Mouse (Mus musculus) CH12.LX (cell line): Measurements from ENCODE around the gene Slc35e1. TPM values are rescaled to one million over a fixed set of nuclear protein-coding genes. Genes with fewer than 3 reads are reported as not detected.

ENCODE experiments used
- DNase-seq: peaks from one replicate; pipeline ENCODE4 v3.0.0-alpha.2; 2013; ENCODE audit errors: extremely low read depth
- H3K27ac ChIP-seq: 2 replicates; pipeline ENCODE4 v1.5.1; 2012; ENCODE audit warnings: low read depth, mild to moderate bottlenecking, control low read depth, moderate library complexity; ENCODE audit not compliant: insufficient read depth
- H3K27me3 ChIP-seq: replicated peaks from 2 replicates; pipeline ENCODE3; 2012; ENCODE audit warnings: inconsistent platforms
- H3K36me3 ChIP-seq, 2 experiments: replicated peaks in 1 of 2; 2 replicates each; pipeline versions ENCODE3 to v1.6.1; 2012; ENCODE audit warnings: inconsistent platforms in 1 of 2, low read length in 1 of 2, mild to moderate bottlenecking in 1 of 2, mixed read lengths in 1 of 2, moderate library complexity in 1 of 2; ENCODE audit not compliant: control insufficient read depth in 1 of 2, insufficient read depth in 1 of 2
- H3K4me1 ChIP-seq, 2 experiments: 2 replicates each; pipeline ENCODE4 v1.6.1; 2012; ENCODE audit warnings: inconsistent platforms in 1 of 2, moderate library complexity in 1 of 2; ENCODE audit not compliant: insufficient read depth in 2 of 2, control insufficient read depth in 1 of 2
- H3K4me2 ChIP-seq: 2 replicates; pipeline ENCODE4 v1.6.1; 2012; ENCODE audit warnings: low read depth, mild to moderate bottlenecking, control low read depth; ENCODE audit not compliant: poor library complexity, insufficient read depth, severe bottlenecking
- H3K4me3 ChIP-seq, 3 experiments: fragments of 150-350 bp in 1 of 3; sonication (generic) in 1 of 3; replicated peaks in 1 of 3; 2 replicates each; pipeline versions ENCODE3 to v1.5.1; 2011 to 2012; ENCODE audit warnings: low read depth in 2 of 3, low read length in 2 of 3, mild to moderate bottlenecking in 2 of 3, moderate library complexity in 2 of 3, control low read depth in 1 of 3, improper control_type of control experiment in 1 of 3, inconsistent platforms in 1 of 3, mixed read lengths in 1 of 3; ENCODE audit not compliant: poor library complexity in 1 of 3
- H3K79me2 ChIP-seq: replicated peaks from 2 replicates; pipeline ENCODE4 v1.6.1; 2012; ENCODE audit warnings: mild to moderate bottlenecking, moderate library complexity; ENCODE audit not compliant: control insufficient read depth, poor library complexity, insufficient read depth, severe bottlenecking; ENCODE audit errors: extremely low read depth
- H3K9ac ChIP-seq: 2 replicates; pipeline ENCODE4 v1.6.1; 2012; ENCODE audit warnings: low read depth, mild to moderate bottlenecking, control low read depth, moderate library complexity; ENCODE audit not compliant: insufficient read depth
- H3K9me3 ChIP-seq: replicated peaks from 2 replicates; pipeline ENCODE3; 2012; ENCODE audit warnings: low read length, inconsistent platforms, mixed read lengths
- BHLHE40 ChIP-seq: IDR thresholded peaks from 2 replicates; pipeline ENCODE4 v1.6.1; 2011; ENCODE audit warnings: mild to moderate bottlenecking, low read depth, low read length, improper control_type of control experiment
- ELF1 ChIP-seq: IDR thresholded peaks from 2 replicates; pipeline ENCODE4 v1.6.1; 2014; ENCODE audit warnings: low read depth, mild to moderate bottlenecking, inconsistent platforms, low read length, improper control_type of control experiment
- EP300 ChIP-seq: IDR thresholded peaks from 2 replicates; pipeline ENCODE4 v1.6.1; 2011; ENCODE audit warnings: low read length, improper control_type of control experiment
- HCFC1 ChIP-seq: IDR thresholded peaks from 2 replicates; pipeline ENCODE4 v1.6.1; 2012; ENCODE audit warnings: low read depth, mild to moderate bottlenecking, inconsistent platforms, low read length, improper control_type of control experiment
- IRF4 ChIP-seq: IDR thresholded peaks from 2 replicates; pipeline ENCODE4 v1.6.1; 2014; ENCODE audit warnings: low read depth, mild to moderate bottlenecking, inconsistent platforms, low read length, improper control_type of control experiment
- MAFK ChIP-seq: IDR thresholded peaks from 2 replicates; pipeline ENCODE4 v1.6.1; 2011; ENCODE audit warnings: low read length, improper control_type of control experiment; ENCODE audit not compliant: insufficient replicate concordance
- MAZ ChIP-seq: IDR thresholded peaks from 2 replicates; pipeline ENCODE4 v1.6.1; 2012; ENCODE audit warnings: low read depth, mild to moderate bottlenecking, inconsistent platforms, low read length, improper control_type of control experiment, moderate library complexity
- MYC ChIP-seq: IDR thresholded peaks from 2 replicates; pipeline ENCODE4 v1.6.1; 2011; ENCODE audit warnings: low read depth, mild to moderate bottlenecking, improper control_type of control experiment, low read length
- NELFE ChIP-seq: IDR thresholded peaks from 2 replicates; pipeline ENCODE4 v1.6.1; 2011; ENCODE audit warnings: low read depth, low read length, improper control_type of control experiment
- NRF1 ChIP-seq: IDR thresholded peaks from 2 replicates; pipeline ENCODE4 v1.6.1; 2014; ENCODE audit warnings: low read depth, mild to moderate bottlenecking, inconsistent platforms, low read length, improper control_type of control experiment, moderate library complexity
- SMC3 ChIP-seq: IDR thresholded peaks from 2 replicates; pipeline ENCODE4 v1.6.1; 2011; ENCODE audit warnings: low read depth, low read length, improper control_type of control experiment
- UBTF ChIP-seq: IDR thresholded peaks from 2 replicates; pipeline ENCODE4 v1.6.1; 2012; ENCODE audit warnings: low read depth, mild to moderate bottlenecking, inconsistent platforms, low read length, improper control_type of control experiment, moderate library complexity
- USF1 ChIP-seq: IDR thresholded peaks from 2 replicates; pipeline ENCODE4 v1.6.1; 2014; ENCODE audit warnings: low read depth, mild to moderate bottlenecking, inconsistent platforms, low read length, improper control_type of control experiment
- ZC3H11A ChIP-seq: IDR thresholded peaks from 2 replicates; pipeline ENCODE4 v1.6.1; 2012; ENCODE audit warnings: low read depth, mild to moderate bottlenecking, inconsistent platforms, low read length, improper control_type of control experiment
- ZKSCAN1 ChIP-seq: IDR thresholded peaks from 2 replicates; pipeline ENCODE4 v1.6.1; 2012; ENCODE audit warnings: low read depth, inconsistent platforms, low read length, improper control_type of control experiment, borderline replicate concordance
- ZNF384 ChIP-seq: IDR thresholded peaks from 2 replicates; pipeline ENCODE4 v1.6.1; 2012; ENCODE audit warnings: low read depth, low read length, improper control_type of control experiment, inconsistent platforms
- dilution Hi-C: fragments of 300-500 bp; cut with MboI; formaldehyde crosslinking; loops from 2 replicates; pipeline ENCODE4 v1.14.3; 2020; ENCODE audit warnings: low sequenced_read_pairs; ENCODE audit not compliant: extremely low pct_unique_long_range_greater_than_20kb, extremely low pct_ligation_motif_present
- in situ Hi-C: fragments of 300-500 bp; cut with MboI; formaldehyde crosslinking; loops from 3 replicates; pipeline ENCODE4 v1.14.3; 2019; ENCODE audit warnings: low sequenced_read_pairs, low pct_ligation_motif_present, low pct_unique_long_range_greater_than_20kb, mixed read lengths
- polyA plus RNA-seq: library from polyadenylated mRNA; unstranded; fragments of >175 nt; gene quantifications from 2 replicates; pipeline ENCODE4 v1.2.1, GENCODE M21; 2012; ENCODE audit warnings: low read depth; ENCODE audit not compliant: insufficient read length
- total RNA-seq, 2 experiments: library from RNA; depleted of rRNA; stranded (reverse); fragments of 300-350 nt in 1 of 2; fragments of >200 nt in 1 of 2; gene quantifications; 2 replicates each; pipeline ENCODE4 v1.2.3; 2012 to 2014

Slc35e1 gene
- total and polyA plus RNA-seq, 3 experiments, result 19.8 to 28.7 (median 27.2) TPM

DNA sequence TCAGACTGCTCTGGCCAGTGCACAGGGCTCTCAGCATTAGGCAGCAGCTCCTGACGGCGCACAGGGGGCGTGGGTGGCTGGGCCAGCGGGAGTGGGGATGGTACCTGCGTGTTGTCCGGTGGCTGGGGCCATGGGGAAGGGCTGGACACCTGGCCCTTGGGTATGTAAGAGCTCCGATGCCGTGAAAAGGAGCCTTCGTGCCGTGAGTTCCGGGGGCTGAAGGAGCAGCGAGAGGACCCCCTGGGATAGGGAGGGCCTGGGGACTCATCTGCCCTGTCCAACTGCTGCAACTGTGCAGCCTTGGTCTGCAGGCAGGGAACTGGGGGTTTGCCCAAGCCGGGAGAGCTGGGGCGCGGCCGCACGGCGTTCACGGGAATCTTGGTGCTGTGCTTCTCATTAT lies 3.8 kb upstream of the Slc35e1 start:
- H3K36me3 ChIP-seq, result peaks cover 30 to 72% of the 10 kb centered on the region in 2 experiments

DNA sequence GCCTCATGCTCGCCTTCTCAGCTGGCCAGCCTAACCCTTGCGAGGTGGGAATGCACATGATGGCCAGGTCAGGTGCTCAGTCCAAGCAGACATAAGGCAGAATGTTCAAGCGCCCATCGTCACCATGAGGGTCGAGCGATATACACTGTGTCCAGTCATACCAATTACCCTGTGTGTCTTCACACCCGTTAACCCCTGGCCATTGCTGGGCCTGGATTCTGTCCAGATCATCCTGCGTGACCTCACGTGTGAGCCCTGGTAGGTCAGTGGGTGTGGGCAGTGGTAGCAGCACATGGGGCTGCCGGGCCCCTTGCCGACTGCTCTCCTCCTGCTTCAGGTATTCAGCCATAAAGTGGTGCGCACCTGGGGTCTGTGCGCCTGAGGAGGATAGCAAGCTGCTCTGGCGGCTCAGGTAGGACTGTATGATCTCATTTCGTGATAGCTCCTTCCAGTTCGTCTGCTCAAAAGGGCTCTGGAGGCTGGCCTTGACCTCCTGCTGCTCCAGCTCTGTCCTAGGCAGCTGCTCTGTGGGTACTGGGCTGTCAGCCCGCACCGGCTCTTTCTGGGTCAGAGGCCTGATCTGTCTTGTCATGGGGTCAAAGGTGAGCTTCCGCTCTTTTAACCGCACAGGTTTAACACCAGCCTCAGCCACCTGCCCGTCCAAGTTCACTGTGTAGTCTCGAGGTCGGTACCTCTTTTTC lies 3.1 kb upstream of the Slc35e1 start:
- TF ChIP-seq MAFK, result no peak
- TF ChIP-seq ZKSCAN1, result no peak
- no peak for TF ChIP-seq UBTF
- TF ChIP-seq IRF4, result no peak
- no peak for TF ChIP-seq SMC3
- no peak for TF ChIP-seq MAZ
- no peak for TF ChIP-seq NRF1
- no peak for TF ChIP-seq ZC3H11A
- dilution Hi-C loops (no loop called here), in situ Hi-C loops (no loop called here)
- no peaks in the 10 kb centered on the region for H3K9me3 ChIP-seq
- no peaks in the 10 kb centered on the region for H3K27me3 ChIP-seq
- H3K79me2 ChIP-seq, result peaks cover 19% of the 10 kb centered on the region
- no peak overlapping the region for H3K4me3 ChIP-seq
- H3K4me1 ChIP-seq, result peaks cover 3 to 33% of the 10 kb centered on the region in 2 experiments; a peak in 3 of 4 replicates
- no peak overlapping the region for H3K9ac ChIP-seq
- H3K4me2 ChIP-seq, result no peak overlapping the region
- no peak overlapping the region for H3K27ac ChIP-seq
- peaks cover 30 to 68% of the 10 kb centered on the region in 2 experiments for H3K36me3 ChIP-seq
- DNase-seq, result no peak

More for the DNA sequence above, 3.8 kb upstream of the Slc35e1 start:
- Histone ChIP-seq H3K27me3 (no peaks in the 10 kb centered on the region), H3K4me1 (peaks cover 3 to 26% of the 10 kb centered on the region in 2 experiments; a peak in 3 of 4 replicates), H3K4me2 (no peak overlapping the region), H3K27ac (no peak overlapping the region), H3K9ac (no peak overlapping the region), H3K79me2 (peaks cover 18% of the 10 kb centered on the region), H3K4me3 (no peak overlapping the region), H3K9me3 (no peaks in the 10 kb centered on the region)
- dilution Hi-C loops, result no loop called here
- in situ Hi-C loops, result no loop called here
- TF ChIP-seq ZC3H11A (no peak), HCFC1 (no peak), SMC3 (no peak), MAFK (no peak), USF1 (no peak), BHLHE40 (no peak), NELFE (no peak), EP300 (no peak), IRF4 (no peak), ZNF384 (no peak), ELF1 (no peak), MYC (no peak)
- no peak for DNase-seq
